Mouse (Mus musculus) macrophage (primary cell): ENCODE data around the gene Lhx9. TPM values are rescaled to one million over a fixed set of nuclear protein-coding genes. Genes with fewer than 3 reads are reported as not detected.
A peak's percentile ranks its signal among the peaks of the same experiment; 100 is the strongest.

ENCODE experiments used
- H3K27ac ChIP-seq: fragments of 350-480 bp; formaldehyde crosslinking; 2 replicates; pipeline ENCODE4 v1.9.0; 2021
- H3K36me3 ChIP-seq: fragments of 350-480 bp; formaldehyde crosslinking; 2 replicates; pipeline ENCODE4 v1.9.0; 2021; ENCODE audit errors: inconsistent target
- H3K4me3 ChIP-seq: fragments of 350-480 bp; formaldehyde crosslinking; 2 replicates; pipeline ENCODE4 v1.9.0; 2021; ENCODE audit errors: inconsistent target
- H3K79me2 ChIP-seq: fragments of 350-480 bp; formaldehyde crosslinking; 2 replicates; pipeline ENCODE4 v1.9.0; 2021; ENCODE audit errors: inconsistent target
- WGBS: methylation state at CpG from one replicate; pipeline ENCODE4 v1.1.7; 2026; ENCODE audit warnings: inconsistent platforms; ENCODE audit not compliant: missing documents; 5-methylcytosine and 5-hydroxymethylcytosine counted together
- polyA plus RNA-seq: library from polyadenylated mRNA; stranded (reverse); fragments of 250-400 nt; gene quantifications from 3 replicates; pipeline ENCODE4 v1.2.4, GENCODE M21; 2018; ENCODE audit warnings: inconsistent platforms

Lhx9 gene
- polyA plus RNA-seq, 1 experiment from 2014 or later, result not detected

- Histone ChIP-seq H3K4me3 (peak overlapping the region; percentile 17; the same call in 1 of the 2 replicates), H3K79me2 (no peaks in the 10 kb centered on the region), H3K27ac (no peak overlapping the region), H3K36me3 (no peaks in the 10 kb centered on the region)
- 2% methylated on average over 34 of the region's 35 CpGs for WGBS
Measured at GRCm38 (mm10) chr1:138843361-138844091, 4.9 kb downstream of the Lhx9 start.

DNA sequence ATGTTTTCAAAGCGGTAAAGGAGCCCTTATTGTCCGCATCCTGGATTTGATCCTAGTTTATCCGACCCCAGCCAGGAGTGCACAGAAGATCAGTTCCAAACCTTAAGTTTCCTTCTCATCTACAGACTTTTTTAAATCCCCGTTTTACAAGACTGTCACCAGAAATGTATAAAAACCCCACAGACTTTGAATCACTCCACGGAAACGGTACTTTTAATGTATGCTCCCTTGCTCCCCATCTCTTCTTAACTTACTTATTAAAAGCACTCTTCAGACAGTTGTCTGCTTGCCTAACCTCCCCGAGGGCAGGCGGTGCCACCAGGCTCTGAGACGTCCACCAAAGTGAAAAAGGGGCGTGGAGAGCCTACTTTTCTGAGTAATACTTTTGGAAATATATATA, 5.6 kb downstream of the Lhx9 start:
- WGBS, result 16% methylated on average over 10 of the region's 10 CpGs
- Histone ChIP-seq H3K79me2 (no peaks in the 10 kb centered on the region), H3K4me3 (no peak overlapping the region), H3K27ac (no peak overlapping the region), H3K36me3 (no peaks in the 10 kb centered on the region)

- no peaks in the 10 kb centered on the region for H3K79me2 ChIP-seq
- 11% methylated on average over 6 of the region's 8 CpGs for WGBS
- no peak overlapping the region for H3K4me3 ChIP-seq
- H3K27ac ChIP-seq, result no peak overlapping the region
- H3K36me3 ChIP-seq, result no peaks in the 10 kb centered on the region
Measured at GRCm38 (mm10) chr1:138842315-138842714, 6.1 kb downstream of the Lhx9 start.

DNA sequence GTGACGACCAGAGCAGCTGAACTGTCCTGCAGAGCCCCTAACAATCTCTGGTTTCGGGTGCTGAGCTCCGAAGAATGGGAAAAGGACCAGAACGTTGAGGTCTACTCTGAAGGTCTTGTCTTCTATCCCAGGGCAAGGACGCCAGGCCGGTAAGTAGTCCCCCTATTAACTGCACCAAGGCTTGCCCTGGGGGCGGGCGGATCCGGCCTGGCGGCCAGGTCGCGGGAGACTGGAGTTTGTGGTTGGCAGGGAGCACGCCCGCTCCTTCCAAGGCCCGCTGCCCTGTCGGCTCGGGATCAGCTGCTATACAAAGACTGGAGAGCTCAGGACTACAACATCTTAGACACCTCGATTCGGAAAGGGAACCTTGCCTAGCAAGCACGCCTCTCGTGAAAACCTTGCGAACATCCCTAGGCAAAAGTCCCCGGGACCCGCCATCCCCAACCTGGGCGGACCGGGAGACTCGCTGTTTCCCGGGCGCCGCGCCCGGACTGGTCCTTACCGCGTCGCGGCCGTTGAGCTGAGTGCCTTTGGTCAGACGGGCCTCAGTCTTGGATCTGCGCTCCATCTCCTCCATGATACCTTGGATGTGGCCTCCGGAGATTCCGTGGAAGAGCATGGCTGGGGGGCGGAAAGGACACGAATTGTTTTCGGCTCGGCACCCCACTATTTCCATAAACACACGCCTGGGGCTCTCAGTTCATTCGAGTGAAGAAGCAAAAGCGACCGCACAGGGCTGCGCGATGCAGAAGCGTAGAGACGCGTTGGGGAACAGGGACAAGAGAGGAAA, 6.9 kb downstream of the Lhx9 start:
- no peaks in the 10 kb centered on the region for H3K36me3 ChIP-seq
- WGBS, result 3% methylated on average over 53 of the region's 54 CpGs
- H3K79me2 ChIP-seq, result no peaks in the 10 kb centered on the region
- H3K27ac ChIP-seq, result no peak overlapping the region
- no peak overlapping the region for H3K4me3 ChIP-seq

- no peaks in the 10 kb centered on the region for H3K36me3 ChIP-seq
- WGBS, result 15% methylated on average over 25 of the region's 25 CpGs
- no peak overlapping the region for H3K4me3 ChIP-seq
- H3K79me2 ChIP-seq, result no peaks in the 10 kb centered on the region
- H3K27ac ChIP-seq, result no peak overlapping the region
Measured at GRCm38 (mm10) chr1:138840440-138841305, 7.7 kb downstream of the Lhx9 start.

- Histone ChIP-seq H3K27ac (no peak overlapping the region), H3K36me3 (no peaks in the 10 kb centered on the region), H3K4me3 (no peak overlapping the region), H3K79me2 (no peaks in the 10 kb centered on the region)
- WGBS, result 21% methylated on average over 16 of the region's 16 CpGs
Measured at GRCm38 (mm10) chr1:138839809-138840430, 8.5 kb downstream of the Lhx9 start.

DNA sequence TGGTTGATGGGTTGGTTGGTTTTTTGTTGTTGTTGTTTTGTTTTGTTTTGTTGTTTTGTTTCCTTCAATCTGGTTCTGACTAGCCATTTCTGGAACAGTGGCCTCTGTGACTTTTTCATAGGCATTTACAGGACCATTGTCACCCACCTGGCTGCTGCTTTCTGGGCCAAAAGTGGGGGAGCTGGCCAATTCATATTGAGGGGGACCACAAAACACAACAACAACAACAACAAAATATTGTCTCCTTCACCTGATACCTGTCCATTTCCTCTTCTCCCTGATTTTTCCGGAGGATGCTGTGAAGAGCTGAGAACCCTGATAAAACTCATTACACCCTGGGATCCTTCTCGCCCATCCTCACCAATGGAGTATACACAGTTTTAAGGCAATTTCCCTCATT, 9.1 kb downstream of the Lhx9 start:
- 26% methylated on average over 2 of the region's 2 CpGs for WGBS
- no peak overlapping the region for H3K4me3 ChIP-seq
- no peaks in the 10 kb centered on the region for H3K36me3 ChIP-seq
- H3K27ac ChIP-seq, result no peak overlapping the region
- H3K79me2 ChIP-seq, result no peaks in the 10 kb centered on the region

DNA sequence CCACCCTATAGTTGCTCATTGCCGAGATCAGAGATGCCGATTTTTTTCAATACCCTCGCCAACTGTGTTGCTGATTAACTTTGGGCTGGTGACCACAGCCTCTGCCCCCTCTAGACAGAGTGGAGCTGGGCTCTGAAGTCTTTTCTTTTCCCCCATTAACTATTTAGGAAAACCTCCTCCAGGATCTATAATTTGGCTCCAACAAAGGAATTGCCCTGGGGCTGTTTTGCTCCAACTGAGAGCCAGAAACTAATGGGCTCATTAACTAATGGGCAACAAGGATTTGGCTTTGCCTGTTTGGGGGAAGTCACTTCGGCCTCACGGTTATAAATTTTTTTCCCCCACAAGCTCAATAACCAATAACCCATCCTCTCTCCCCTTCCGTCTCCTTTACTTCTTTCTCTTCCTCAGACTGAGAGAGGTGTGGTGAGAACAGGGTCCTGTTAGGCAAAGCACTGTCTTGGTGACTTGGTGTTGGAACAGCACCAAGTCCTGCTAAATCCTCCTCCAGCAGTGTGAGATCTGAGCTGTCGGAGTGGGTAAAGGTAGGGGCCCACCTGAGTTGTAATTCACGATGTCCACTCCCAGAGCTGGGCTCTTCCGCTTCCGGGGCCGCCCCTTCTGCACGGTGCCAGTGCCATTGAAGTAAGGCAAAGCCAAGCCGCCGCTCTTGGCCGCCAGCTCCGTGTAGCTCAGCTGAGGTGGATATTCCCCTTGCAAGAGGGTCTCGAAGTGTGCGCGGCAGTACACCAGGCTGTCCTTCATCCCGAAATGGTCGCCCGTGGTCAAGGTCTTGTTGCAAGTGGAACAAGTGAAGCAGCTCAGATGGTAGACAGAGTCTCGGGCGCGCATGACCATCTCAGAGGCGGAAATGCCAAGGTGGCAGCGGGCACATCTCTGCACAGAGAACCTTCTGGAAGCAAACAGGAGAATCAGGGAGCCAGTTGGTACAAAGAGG, 10.3 kb downstream of the Lhx9 start:
- Histone ChIP-seq H3K36me3 (no peaks in the 10 kb centered on the region), H3K79me2 (no peaks in the 10 kb centered on the region), H3K4me3 (no peak overlapping the region), H3K27ac (no peak overlapping the region)
- 21% methylated on average over 27 of the region's 27 CpGs for WGBS

DNA sequence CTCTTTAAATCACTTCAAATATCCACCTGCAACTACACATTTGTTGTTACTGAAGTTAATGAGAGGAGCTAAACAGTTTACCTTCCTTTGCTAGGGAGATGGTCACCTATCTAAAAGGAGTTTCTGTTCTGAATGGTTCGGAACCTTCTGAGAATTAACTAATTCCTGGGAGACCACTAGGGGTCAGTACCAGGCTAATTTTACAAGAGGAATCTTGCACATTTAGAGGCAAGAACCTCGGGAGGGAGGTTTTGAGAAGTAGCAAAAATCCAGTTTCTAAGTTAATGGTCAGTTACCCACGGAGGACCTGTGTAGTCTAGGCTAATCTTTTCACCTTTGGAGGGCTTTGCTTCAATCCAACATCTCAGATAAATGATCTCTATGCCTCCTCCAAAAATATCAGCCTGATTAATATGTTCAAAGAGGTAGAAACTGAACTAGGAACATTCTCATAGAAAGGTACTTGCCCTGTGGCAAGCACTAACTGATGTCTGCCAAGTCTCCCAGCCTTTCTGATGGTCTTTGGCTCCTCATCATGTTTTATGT, 12.9 kb downstream of the Lhx9 start:
- H3K79me2 ChIP-seq, result no peaks in the 10 kb centered on the region
- H3K4me3 ChIP-seq, result no peak overlapping the region
- H3K27ac ChIP-seq, result no peak overlapping the region
- H3K36me3 ChIP-seq, result no peaks in the 10 kb centered on the region
- WGBS, result 4% methylated on average over 3 of the region's 3 CpGs

- Histone ChIP-seq H3K36me3 (no peaks in the 10 kb centered on the region), H3K27ac (no peak overlapping the region), H3K4me3 (peak overlapping the region; percentile 23), H3K79me2 (no peaks in the 10 kb centered on the region)
- 2% methylated on average over 15 of the region's 16 CpGs for WGBS
Measured at GRCm38 (mm10) chr1:138831309-138831708, 17.1 kb downstream of the Lhx9 start.

DNA sequence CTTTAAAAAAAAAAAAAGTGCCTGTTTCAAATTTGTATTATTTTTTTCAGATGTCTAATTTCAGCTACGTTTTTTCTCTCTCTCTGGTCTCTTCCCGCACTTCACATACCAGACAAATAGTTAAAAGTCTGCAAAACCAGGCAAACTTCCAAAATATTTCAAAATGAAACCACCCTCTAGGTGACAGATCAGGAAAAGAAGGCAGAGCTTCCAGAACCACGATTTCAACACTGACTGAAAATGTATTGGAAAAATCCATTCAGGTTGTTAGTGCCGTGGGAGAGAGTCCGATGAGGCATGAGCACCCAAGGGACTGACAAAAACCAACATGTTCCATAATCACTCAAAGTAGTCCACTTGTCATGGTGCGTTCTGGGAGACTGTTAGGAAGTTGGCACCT, 21.5 kb downstream of the Lhx9 start:
- H3K27ac ChIP-seq, result no peak overlapping the region
- 80% methylated on average over 6 of the region's 6 CpGs for WGBS
- no peaks in the 10 kb centered on the region for H3K79me2 ChIP-seq
- no peak overlapping the region for H3K4me3 ChIP-seq
- no peaks in the 10 kb centered on the region for H3K36me3 ChIP-seq

GRCm38 (mm10) chr1:138822985-138823322, 25.4 kb downstream of the Lhx9 start:
- Histone ChIP-seq H3K27ac (no peak overlapping the region), H3K36me3 (no peaks in the 10 kb centered on the region), H3K79me2 (no peaks in the 10 kb centered on the region), H3K4me3 (no peak overlapping the region)
- 100% methylated on average over 1 of the region's 1 CpGs for WGBS

DNA sequence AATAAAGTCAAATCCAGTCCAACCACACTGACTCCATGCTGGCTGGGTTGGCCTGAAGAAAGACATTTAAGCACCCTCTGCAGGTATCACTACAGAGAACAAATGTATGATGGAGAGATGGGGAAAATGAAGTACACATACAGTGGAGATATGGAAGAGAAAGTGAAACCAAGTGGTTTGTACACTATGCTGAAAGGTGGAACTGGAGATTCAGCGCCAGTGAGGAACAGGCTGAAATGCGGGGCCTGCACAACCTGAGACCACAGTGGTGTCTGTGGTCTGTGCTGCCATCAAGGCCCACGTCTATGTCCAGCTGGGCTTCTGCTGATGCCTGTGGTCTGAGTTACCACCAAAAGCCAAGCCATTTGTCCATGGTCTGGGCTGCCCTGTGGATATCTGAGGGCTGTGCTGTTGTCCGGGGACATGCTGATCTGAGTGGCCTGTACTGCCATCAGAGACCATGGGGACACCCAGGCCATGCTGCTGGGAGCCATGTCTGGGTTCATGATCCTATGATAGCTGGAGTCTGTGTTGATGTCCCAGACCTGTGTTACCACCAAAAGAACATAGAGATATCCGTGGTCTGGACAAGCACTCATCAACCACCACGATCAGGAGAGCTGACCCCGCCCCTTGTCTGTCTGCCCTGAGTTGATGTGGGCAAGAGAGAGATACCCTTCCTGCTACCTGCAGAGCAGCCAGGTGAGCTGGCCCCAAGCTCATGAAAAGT, 26.0 kb downstream of the Lhx9 start:
- no peak overlapping the region for H3K27ac ChIP-seq
- H3K79me2 ChIP-seq, result no peaks in the 10 kb centered on the region
- 60% methylated on average over 7 of the region's 7 CpGs for WGBS
- no peak overlapping the region for H3K4me3 ChIP-seq
- no peaks in the 10 kb centered on the region for H3K36me3 ChIP-seq
